Mouse (Mus musculus) T-helper 1 cell (primary cell): ENCODE results near the gene Parp6.

Source experiments
- in situ Hi-C: fragments of 300-600 bp; cut with MboI, MseI; formaldehyde crosslinking; loops from one replicate; pipeline ENCODE4 v1.15.1; 2025; ENCODE audit warnings: high pct_unique_total_duplicates

Parp6 gene

DNA sequence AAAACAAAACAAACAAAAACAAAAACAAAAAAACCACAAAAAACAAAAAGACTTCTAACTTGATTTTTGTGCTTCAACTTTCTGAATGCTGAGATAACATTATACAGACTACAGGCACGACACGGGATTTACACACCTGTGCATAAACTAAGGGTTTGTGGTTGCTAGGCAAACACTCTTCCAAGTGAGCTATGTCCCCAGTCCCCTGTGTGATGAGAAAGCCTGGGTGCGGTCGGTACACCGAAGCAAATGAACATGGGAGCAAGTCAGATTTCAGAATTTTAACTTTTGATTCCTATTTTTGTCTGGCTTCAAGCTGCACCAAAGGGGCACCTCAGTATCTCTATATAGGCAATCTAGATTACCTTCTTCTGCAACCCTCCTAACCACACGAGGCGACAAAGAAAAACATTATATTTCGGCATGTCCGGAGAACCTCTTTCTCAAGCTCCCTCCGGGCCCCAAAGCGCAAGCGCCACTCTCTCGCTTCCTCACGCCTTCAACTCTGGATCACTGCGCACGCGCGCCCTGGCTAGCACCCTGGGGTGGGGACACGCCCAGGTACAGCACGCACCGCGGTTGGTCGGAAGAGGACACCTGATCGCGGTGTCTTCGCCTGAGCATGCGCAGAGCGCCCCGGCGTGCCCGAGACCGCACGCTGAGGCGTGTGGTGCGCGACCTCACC lies at the start of gene Parp6:
Parp6 (plus strand) TSS at position 663 of the 685 bp plus-strand sequence.
- in situ Hi-C loops, result no loop called here

DNA sequence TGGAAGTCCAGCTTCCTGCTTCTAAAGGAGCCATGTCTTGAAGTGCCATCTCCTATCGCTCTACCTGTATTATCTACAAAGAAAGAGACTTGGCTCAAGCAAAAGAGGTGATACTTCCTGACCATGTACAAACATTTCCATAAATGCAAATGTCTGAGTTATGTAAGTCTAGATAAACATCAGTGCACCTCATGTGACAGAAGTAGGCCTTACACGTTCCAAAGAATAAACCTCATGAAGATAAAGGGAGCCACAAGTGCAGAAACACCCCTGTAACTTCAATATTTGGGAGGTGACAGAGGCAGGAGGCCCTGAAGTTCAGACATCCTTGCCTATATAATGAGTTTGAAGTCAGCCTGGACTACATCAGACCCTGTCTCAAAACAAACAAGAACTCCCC lies 45.2 kb upstream of the Parp6 start:
- in situ Hi-C loops, result no loop called here

DNA sequence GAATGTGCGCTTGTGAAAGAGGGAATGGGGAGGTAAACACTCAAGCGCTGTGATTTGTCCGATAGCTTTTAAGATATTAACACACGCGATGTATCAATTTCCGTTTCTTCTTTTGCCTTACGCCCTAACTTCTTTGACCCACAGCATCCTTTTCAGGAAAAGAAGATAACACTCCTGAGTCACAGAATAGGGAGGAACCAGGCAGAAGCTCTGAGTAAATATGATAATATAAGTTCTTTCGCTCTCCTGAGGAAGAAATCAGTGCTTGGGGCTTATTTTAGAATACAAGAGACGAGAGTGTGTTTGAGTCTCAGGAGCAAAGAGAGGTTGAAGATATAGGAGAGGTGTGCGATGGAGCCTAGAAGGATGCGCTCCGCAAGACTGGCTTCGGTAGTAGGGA lies 39.7 kb upstream of the Parp6 start:
- in situ Hi-C loops, result no loop called here

DNA sequence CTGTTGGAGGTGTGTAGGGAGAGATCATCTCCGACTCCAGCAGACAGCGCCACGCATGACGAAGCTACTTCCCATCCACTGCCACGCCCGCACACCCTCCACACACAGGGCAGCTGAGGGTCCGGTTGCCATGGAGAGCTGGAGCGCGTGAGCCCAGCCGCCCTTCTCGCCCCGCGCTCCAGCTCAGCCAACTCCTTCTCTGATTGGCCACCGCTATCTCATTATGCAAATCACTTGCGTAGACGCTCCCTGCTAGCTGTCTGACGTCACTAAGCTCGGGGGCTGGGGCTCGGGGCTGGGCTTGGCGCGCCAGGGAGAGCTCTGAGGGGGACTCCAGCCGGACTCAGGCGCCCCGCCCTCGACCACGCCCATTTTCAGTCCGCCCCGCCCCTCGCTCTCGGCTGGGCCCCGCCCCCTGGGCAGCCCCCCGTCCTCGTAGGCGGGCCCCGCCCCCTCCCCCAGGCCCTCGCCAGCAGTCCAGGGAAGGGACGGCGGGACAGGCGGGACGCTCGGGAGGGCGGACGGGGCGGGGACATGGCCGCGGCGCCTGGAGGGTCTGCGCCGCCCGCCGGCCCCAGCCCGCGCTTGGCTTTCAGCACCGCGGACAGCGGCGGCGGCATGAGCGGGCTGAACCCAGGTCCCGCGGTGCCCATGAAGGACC lies 39.1 kb upstream of the Parp6 start, which contains the start of gene Celf6:
Celf6 (plus strand) TSS at position 74 of the 661 bp plus-strand sequence.
- in situ Hi-C loops, result no loop called here

DNA sequence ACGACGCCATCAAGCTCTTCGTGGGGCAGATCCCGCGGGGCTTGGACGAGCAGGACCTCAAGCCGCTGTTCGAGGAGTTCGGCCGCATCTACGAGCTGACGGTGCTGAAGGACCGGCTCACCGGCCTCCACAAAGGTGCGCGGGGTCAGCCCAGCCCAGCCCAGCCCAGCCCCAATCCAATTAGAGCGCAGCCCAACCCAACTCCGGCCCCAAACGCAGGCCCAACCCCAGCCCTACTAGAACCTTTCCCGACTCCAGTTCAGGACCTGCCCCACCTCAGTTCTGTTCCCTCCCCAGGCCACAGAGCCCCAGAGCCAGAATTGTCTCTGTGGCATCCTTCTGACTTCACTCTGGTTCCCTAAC lies 38.6 kb upstream of the Parp6 start:
- in situ Hi-C loops, result no loop called here

DNA sequence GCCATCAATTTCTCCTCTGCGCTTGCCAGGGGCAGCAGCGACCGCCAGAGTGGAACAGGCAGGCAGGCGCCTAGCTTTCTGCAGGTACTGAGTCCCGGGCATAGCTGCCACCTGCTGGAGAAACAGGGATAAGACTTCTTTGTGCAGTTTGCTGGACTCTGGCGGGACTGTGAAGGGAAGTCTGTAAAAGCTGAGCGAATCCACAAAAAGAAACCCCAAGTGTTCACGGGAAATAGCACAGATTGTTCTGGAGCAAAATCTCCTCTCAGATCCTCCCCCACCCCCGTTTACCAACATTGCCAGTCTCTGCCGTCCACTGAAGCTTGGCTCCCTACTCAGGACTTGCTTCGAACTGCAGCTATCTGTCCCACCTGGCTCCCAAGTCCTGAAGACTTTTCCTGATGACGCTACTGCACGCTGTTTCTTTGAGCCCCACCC lies 32.2 kb upstream of the Parp6 start:
- in situ Hi-C loops, result no loop called here

DNA sequence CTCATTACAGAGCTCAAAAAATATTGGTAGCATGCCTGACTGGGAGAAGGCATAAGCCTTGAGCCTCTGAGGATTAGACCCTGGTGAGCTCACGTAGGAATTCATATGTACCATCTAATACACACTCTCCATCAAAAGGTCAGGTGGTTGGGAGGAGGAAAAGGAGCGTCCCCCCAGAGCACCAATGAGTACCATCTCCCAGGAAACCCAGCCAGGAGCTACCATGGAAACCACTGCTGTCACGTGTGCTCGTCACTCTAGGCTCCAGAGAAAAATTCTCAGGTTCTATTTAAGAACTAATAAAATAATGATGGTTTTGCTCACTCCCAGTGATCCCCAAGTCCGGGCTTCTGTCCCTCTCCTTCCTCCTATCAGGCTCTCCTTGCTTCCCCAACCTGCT lies 28.8 kb upstream of the Parp6 start:
- in situ Hi-C loops, result no loop called here

DNA sequence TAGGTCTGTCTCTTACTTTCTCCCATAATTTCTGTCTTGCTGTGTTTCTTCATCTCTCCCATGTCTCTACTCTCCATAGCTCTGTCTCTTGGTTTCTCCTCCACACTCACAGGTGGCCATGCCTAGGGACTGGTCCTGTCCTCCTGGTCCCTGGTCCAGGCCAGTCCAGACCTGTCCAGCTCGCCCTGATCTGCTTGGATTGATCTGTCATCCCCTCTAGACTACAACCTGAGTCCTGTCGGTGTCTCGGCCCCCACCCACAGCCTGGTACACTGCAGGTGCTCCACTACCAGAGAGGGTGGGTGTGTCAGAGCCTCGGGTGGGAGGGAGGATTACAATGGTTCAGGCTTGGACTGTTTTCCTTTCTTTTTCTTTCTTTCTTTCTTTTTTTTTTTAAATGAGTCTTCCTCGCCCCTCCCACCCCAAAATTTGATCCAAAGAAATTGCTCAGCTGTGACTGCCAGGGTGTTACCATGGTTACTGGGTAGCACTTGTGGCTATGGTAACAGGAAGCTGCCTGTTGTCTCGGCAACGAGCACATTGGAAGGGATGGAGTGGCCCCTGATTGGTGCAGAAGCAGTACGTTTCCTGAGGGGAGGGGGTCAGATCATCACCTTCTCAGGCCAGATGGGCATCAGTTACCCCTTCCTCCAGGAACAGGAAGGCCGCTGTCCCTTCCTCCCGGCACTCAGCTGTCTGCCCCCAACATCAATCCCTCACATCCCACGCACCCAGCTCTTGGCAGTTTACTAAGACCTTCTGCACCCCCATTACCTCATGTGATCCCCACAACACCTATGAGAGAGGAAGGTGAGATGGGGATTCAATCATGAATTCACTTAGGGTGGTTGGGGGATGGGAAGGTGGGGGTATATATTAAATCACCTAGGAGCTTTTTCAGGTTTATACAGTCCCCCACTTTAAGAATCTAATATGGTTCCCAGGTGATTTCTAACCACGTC lies 28.1 kb upstream of the Parp6 start:
- in situ Hi-C loops, result no loop called here

DNA sequence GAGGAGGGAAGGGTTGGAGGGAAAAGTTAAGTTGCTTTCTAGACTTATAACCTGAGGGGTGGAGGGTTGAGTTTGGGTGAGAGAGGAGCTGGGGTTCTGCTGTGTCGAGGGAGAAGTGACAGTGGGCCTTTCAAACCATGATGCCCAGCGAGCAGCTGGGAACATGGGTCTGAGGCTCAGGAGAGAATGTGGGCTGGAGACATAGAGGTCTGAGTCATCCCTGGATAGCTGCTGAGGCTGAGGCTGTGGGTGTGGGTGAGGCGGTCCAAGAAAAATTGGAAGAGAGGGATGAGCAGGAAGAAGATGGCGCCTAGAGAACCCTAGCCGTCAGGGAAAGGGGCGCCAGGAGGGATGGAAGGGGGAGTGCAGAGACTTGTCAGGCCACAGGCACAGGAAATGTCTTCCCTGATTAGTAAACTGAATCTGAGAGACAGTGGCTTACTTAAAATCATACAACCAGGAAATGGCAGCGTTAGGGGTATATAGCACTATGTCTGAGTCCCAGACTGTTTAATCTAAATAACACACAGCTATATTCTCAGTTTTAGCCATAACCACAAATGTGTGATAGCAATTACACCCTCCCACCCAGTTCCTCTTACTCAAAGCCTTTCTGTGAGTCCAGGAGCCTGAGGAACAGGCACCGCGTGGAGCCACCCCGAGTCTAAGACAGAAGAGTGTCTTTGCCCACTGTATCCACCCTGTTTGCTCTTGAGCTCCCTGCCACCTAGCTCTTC lies 27.2 kb upstream of the Parp6 start:
- in situ Hi-C loops, result no loop called here

DNA sequence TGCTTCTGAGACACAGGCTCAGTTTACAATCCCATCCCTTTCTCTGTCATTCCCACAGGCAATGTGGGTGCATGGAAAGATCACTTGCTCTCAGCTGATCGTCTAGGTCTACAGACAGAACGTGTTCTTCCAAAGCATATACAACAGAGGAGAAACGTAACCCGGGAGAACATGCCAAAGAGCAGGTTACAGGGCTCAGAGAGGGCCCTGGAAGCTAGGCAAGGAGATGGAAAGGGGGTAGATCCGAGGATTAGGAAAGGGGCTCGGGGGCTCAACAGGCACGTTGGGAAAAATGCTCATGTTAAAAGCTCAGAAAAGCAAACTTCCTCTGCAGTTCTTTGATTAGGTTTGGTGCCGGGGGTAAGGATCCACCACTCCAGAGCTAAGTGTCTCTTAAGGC lies 15.4 kb upstream of the Parp6 start:
- in situ Hi-C loops, result no loop called here

DNA sequence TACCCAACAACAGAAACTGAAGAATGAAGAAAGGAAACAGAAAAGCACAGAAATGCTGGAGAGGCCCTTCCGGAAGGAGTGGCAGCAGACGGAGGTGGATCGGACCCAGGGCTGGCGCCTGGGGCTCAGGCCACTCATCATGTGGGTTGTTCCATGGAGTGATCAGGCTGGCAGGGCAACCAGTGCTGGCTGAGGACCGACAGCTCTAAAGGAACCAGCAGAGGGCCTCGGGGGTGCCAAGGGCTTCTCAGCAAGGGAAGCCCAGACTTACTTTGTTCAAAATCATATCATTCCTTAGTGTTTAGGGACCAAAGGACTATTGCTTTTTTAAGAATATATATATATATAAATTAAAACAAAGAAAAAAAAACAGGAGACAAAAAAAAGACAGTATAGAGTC lies 11.1 kb upstream of the Parp6 start:
- in situ Hi-C loops, result no loop called here

DNA sequence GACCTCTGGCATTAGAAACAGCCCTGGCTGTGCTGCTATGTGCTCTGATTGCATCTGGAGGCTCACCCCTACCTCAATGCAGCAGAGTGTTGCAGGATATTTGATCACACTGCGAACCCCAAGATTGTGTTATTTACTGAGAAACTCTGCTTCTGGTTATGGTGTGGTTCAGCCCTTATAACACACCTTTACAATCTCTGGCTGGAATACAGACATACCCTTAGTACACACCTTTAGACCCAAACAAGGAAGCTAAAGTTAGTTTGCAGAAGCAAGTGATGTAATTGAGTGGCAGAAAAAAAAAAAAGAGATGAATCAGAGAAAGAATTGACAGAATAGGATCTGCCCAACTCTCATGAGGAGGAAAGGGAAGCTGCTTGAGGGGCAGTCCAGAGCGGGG lies 6.1 kb upstream of the Parp6 start:
- in situ Hi-C loops, result no loop called here

DNA sequence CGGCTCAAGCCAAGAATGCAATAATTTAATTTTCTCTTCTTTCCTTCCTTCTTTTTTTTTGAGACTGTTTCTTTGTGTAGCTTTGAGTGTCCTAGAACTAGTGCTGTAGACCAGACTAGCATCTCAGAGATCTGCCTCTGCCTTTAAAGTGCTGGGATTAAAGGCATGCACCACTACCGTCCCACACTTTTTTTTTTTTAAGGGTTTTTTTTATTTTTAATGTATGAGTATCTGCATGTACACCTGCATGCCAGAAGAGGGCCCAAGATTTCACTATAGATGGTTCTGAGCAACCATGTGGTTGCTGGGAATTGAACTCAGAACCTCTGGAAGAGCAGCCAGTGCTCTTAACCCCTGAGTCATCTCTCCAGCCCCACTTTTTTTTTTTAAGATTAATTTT lies 1.3 kb upstream of the Parp6 start:
- in situ Hi-C loops, result no loop called here

DNA sequence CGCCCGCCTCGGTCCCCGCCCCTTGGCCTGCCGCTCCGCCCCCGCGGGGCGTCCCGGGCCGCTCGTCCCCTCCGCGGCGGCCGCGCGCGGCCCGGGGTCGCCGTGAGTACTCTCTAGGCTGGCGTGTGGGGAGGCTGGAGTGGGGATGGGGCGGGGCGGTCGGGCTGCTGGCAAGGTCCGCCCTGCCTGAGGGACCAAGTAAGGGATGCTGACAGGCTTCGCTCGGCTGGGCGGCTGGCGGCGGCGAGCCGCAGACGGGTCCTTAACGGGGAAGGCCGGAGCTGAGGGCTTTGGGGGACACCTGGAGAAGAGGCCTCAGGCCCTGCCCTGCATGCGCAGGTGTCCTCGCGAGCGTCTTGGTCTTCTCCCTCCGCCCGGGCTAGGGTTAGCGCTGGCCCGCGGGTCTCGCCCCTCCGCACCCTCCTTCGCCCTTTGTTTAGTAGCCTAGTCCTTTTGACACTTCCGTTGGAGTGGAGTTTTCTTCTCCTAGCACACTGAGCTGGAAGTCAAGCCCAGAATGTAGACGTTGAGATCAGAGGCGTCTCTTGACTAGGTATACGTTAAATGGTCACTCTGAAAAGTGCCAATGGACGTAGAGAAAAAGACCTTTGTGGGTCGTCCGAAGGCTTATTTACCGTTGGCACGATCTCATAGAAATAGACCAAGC lies 356 bp downstream of the Parp6 start:
- in situ Hi-C loops, result no loop called here

DNA sequence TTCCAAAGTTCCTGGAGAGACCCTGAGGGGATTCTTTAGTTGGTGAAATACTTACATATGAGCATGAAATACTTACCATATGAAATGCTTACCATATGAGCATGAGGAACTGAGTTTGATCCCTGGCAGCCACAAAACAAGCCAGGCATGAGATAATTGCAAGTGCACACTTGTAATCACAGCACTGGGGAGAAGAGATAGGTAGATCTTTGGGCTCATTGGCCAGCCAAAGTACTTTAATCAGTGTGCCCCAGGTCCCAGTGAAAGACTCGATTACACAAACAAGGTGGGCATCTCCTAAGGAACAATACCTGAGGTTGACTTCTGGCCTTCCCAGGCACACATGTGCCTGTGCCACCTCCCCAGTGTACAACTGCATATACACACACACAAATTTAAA lies 21.3 kb downstream of the Parp6 start:
- in situ Hi-C loops, result no loop called here

DNA sequence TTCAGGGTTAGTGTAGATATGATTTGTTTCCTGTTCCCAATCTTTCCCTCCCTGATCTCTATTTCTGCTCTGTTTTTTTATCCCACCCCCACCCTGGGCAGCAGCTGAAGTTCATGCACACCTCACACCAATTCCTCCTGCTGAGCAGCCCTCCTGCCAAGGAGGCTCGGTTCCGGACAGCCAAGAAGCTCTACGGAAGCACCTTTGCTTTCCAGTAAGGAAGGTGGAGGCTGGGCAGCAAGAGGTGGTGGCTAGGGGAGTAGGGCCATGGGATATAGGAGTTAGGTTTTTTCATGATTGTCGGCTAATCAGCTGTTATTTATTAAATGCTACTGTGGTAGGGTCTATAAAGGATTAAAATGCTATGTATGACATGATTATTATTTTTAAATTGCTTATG lies 22.9 kb downstream of the Parp6 start:
- in situ Hi-C loops, result no loop called here

DNA sequence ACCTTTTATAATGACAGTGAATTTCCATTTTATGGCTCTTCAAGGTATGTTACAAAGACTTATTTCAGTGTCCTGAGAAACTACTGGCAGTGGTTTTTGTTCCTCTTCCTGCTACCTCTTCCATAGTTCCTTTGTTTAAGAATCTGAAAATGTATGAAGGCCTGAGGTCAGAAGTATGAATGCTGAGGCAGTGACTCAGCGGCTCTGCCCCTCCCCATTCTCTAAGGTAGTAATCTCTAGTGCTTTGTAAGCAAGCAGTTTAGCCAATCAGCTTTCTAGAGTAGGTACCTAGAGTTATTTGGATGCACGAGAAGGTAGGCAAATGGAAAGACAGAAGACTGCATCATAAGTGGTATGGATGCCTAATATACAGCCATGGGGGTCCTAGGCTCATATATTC lies 24.2 kb downstream of the Parp6 start:
- in situ Hi-C loops, result no loop called here

DNA sequence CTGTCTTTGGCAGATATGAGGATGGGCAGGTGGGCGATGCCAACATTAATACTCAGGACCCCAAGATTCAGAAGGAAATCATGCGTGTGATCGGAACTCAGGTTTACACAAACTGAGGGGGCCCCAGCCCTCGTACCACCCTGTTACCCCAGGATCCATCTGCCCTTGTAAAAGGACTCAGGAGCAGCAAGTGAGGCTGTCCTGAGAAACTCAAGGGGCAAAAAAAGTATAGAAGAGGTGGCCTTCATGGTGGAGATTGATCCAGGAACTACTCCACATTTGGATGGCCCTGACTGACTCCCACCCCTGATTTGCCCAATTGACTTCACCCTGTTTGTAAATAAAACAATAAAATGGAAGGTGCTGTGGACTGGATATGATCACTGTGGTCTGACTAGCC lies 32.8 kb downstream of the Parp6 start:
- in situ Hi-C loops, result no loop called here

DNA sequence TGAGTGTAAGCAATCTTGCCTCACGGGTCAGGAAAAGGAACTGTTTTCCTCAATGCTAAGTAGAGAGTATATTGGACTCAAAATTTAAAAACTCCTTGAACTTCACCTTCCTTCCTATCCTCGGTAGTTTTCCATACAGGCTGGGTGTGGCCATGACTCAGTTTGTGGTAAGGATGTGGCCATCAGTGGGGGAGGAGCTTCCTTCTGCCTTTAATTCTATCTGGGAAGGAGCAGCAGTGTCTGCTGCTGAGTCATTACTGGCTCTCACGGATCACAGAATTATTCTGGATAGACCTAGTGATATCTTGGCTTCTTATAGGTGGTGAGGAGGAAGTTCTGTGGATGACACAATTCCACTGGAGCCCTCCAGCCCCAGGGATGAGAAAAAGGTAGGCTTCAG lies 36.3 kb downstream of the Parp6 start:
- in situ Hi-C loops, result no loop called here

DNA sequence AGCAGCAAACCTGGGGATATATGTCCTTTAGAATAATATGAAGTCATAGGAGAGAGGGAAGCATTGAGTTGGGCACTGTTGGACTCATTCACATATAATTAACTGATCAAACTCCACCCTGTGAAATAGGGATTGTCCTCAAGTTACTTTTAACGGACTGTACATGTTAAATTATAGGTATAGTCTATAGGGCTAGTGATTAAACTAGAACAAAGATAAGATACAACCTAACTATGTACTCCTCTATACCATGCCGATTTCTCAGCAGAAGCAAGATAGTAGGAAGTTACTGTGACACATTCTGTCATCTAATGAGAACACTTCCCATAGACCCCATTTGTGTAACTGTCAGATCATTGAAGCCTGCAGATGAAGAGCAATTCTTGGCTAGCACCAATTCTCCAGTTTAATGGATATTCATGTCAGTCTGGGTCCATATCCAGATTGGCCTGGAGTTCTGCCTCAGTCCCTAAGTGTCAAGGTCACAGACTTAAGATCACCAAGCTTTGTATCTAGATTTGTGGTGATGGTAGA lies 37.4 kb downstream of the Parp6 start:
- in situ Hi-C loops, result no loop called here
